Mouse (Mus musculus): Measurements from ENCODE around the gene Cfl2. TPM values are rescaled to one million over a fixed set of nuclear protein-coding genes. Genes with fewer than 3 reads are reported as not detected.
"Not testable (repeated sequence)": the region's sequence is repeated elsewhere in the genome, so short reads cannot be mapped to it uniquely, and the experiment has no call there.

Cfl2 gene
- polyA plus RNA-seq, 1 experiment from 2014 or later = 227 TPM

DNA sequence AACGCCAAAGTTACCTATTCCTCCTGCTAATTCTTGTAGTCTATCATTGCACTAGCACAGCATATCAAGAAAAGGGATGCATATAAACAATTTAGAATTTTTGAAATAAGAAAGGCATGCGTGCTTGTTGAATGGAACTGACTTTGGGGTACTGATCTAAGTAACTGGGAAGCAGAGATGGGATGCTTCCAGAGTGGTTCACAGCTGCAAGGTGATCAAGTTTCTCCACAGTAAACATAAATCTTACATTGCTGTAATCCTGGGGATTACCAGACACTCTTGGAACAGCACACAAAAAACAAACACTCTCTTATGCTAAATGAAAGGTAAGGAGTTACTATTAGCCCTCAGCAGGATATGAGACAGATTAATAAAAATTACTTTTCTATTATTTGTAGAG is 12.1 kb downstream of the Cfl2 start:
- Histone ChIP-seq H3K4me2 (replicated peaks) (no peak overlapping the region), H3K4me1 (no peaks in the 10 kb centered on the region), H3K27me3 (no peaks in the 10 kb centered on the region), H3K9ac (no peak overlapping the region), H3K36me3 (peaks cover 6% of the 10 kb centered on the region; the same call in 1 of the 2 replicates), H3K9me3 (replicated peaks) (no peaks in the 10 kb centered on the region), H3K4me3 (no peak overlapping the region), H3K27ac (no peak overlapping the region)
- 91% methylated on average over 2 of the region's 2 CpGs for WGBS
- ATAC-seq (ENCODE audit: low FRiP score) = no peak

GRCm38 (mm10) chr12:54844415-54844814 is 18.3 kb downstream of the Cfl2 start:
- no peak overlapping the region for H3K4me3 ChIP-seq
- H3K9me3 ChIP-seq (replicated peaks) = no peaks in the 10 kb centered on the region
- no peaks in the 10 kb centered on the region for H3K4me1 ChIP-seq
- H3K36me3 ChIP-seq = no peaks in the 10 kb centered on the region
- no peaks in the 10 kb centered on the region for H3K27me3 ChIP-seq
- no peak for ATAC-seq (ENCODE audit: low FRiP score)
- no peak overlapping the region for H3K9ac ChIP-seq
- H3K4me2 ChIP-seq (replicated peaks) = no peak overlapping the region
- no peak overlapping the region for H3K27ac ChIP-seq

DNA sequence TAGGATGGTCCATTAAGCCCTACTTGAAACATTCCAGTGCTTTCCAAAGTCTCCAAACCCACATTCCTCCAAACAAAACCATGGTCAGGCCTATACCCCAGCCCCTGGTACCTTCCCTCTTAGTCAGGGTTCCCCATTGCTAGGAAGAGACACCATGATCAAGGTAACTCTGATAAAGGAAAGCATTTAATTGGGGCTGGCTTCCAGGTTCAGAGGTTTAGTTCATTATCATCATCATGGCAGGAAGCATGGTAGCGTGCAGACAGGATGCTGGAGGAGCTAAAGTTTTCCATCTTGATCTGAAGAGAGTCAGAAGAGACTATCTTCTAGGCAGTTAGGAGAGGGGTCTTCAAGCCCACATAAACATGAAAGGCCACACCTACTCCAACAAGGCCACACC is 21.1 kb downstream of the Cfl2 start:
- no peak overlapping the region for H3K27ac ChIP-seq
- no peak overlapping the region for H3K9ac ChIP-seq
- H3K36me3 ChIP-seq = no peaks in the 10 kb centered on the region
- no peak for ATAC-seq (ENCODE audit: low FRiP score)
- H3K4me2 ChIP-seq (replicated peaks) = no peak overlapping the region
- 91% methylated on average over 1 of the region's 1 CpGs for WGBS
- no peak overlapping the region for H3K4me3 ChIP-seq
- no peaks in the 10 kb centered on the region for H3K9me3 ChIP-seq (replicated peaks)
- H3K27me3 ChIP-seq = no peaks in the 10 kb centered on the region
- no peaks in the 10 kb centered on the region for H3K4me1 ChIP-seq

DNA sequence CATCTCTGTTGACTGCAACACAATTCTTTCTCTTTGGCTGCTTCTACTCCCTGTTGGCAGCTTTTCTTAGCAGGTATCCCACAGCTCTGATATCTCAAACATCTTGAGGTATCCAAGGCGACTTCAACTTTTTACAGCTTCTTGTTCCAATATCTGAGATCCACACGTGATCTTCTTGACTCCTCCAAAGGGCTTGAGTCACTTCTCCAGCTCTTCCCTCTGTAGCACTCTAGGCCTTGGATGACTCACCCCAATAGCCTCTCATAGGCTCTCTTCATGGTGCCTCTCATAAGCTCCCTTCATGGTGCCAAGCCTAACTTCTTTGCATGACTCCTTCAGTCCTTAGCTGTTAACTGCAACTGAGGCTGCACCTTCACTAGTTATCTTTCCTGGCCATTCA is 22.9 kb downstream of the Cfl2 start:
- H3K4me3 ChIP-seq = no peak overlapping the region
- H3K9ac ChIP-seq = no peak overlapping the region
- ATAC-seq (ENCODE audit: low FRiP score) = no peak
- no peak overlapping the region for H3K4me2 ChIP-seq (replicated peaks)
- no peaks in the 10 kb centered on the region for H3K36me3 ChIP-seq
- H3K27ac ChIP-seq = no peak overlapping the region
- peaks cover 3% of the 10 kb centered on the region for H3K4me1 ChIP-seq
- 88% methylated on average over 2 of the region's 2 CpGs for WGBS
- H3K9me3 ChIP-seq (replicated peaks) = no peaks in the 10 kb centered on the region
- H3K27me3 ChIP-seq = no peaks in the 10 kb centered on the region

DNA sequence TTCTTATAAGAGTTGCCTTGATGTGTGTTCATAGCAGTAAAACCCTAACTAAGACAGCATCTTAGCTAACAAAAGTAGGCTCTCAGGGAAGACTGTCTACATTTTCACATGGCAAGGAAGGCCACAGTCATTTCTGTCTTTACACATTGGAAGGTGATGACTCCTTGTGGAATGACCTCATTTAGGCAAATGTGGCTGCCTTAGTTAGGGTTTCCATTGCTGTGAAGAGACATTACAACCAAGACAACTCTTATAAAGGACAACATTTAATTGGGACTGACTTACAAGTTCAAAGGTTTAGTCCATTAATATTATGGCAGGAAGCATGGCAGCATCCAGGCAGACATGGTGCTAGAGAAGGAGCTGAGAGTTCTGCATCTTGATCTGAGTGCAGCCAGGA is 23.7 kb downstream of the Cfl2 start:
- ATAC-seq (ENCODE audit: low FRiP score) = no peak
- peaks cover 5% of the 10 kb centered on the region for H3K4me1 ChIP-seq
- no peaks in the 10 kb centered on the region for H3K27me3 ChIP-seq
- no peaks in the 10 kb centered on the region for H3K36me3 ChIP-seq
- H3K9me3 ChIP-seq (replicated peaks) = no peaks in the 10 kb centered on the region
- no peak overlapping the region for H3K4me2 ChIP-seq (replicated peaks)
- no peak overlapping the region for H3K27ac ChIP-seq
- no peak overlapping the region for H3K4me3 ChIP-seq
- no peak overlapping the region for H3K9ac ChIP-seq

GRCm38 (mm10) chr12:54835608-54836570 is 26.8 kb downstream of the Cfl2 start:
- peaks cover 5% of the 10 kb centered on the region for H3K4me1 ChIP-seq
- H3K4me2 ChIP-seq (replicated peaks) = no peak overlapping the region
- H3K27me3 ChIP-seq = no peaks in the 10 kb centered on the region
- no peaks in the 10 kb centered on the region for H3K36me3 ChIP-seq
- H3K4me3 ChIP-seq = no peak overlapping the region
- no peaks in the 10 kb centered on the region for H3K9me3 ChIP-seq (replicated peaks)
- WGBS = 83% methylated on average over 17 of the region's 18 CpGs
- H3K9ac ChIP-seq = no peak overlapping the region
- no peak for ATAC-seq (ENCODE audit: low FRiP score)
- no peak overlapping the region for H3K27ac ChIP-seq

GRCm38 (mm10) chr12:54834925-54835447 is 27.7 kb downstream of the Cfl2 start:
- peak overlapping the region; percentile 29 for H3K4me3 ChIP-seq
- H3K27me3 ChIP-seq = no peaks in the 10 kb centered on the region
- H3K27ac ChIP-seq = 0 out of 2 replicates have a peak overlapping the region, but pooled peaks have one; percentile 31
- peaks cover 5% of the 10 kb centered on the region for H3K4me1 ChIP-seq
- peak overlapping the region; percentile 45 for H3K4me2 ChIP-seq (replicated peaks)
- H3K9me3 ChIP-seq (replicated peaks) = no peaks in the 10 kb centered on the region
- ATAC-seq (ENCODE audit: low FRiP score) = peak; percentile 74
- H3K36me3 ChIP-seq = no peaks in the 10 kb centered on the region
- peak overlapping the region; percentile 35; the same call in 1 of the 2 replicates for H3K9ac ChIP-seq
- 23% methylated on average over 11 of the region's 11 CpGs for WGBS

DNA sequence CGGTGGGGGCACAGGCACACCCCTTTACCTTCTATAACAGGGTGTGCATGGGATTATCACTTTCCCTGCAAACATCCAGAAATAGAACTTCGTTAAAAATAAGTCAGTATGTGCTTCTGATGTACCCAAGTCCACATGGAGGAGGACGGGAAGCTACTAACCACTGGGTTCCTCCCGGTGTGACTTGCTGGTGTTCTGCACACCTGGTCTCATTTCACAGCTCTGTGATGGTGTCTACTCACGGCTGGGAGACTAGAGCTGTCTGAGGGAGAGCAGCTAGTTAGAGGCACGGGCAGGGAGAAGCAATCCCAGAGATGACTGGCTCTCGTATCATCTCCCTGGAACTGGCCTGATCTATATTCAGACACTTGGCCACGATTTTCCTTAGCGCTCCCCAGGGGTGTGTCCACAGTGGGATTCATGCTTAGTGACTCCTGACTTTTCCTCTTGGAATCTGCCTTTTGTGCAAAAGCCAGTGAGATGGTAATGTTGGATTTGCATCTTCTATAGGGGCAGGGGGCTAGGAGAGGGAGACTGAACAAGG is 28.7 kb downstream of the Cfl2 start:
- Histone ChIP-seq H3K4me3 (no peak overlapping the region), H3K9me3 (replicated peaks) (no peaks in the 10 kb centered on the region), H3K4me2 (replicated peaks) (no peak overlapping the region), H3K9ac (no peak overlapping the region), H3K27me3 (no peaks in the 10 kb centered on the region), H3K36me3 (no peaks in the 10 kb centered on the region), H3K4me1 (peaks cover 5% of the 10 kb centered on the region), H3K27ac (no peak overlapping the region)
- ATAC-seq (ENCODE audit: low FRiP score) = no peak
- WGBS = 72% methylated on average over 9 of the region's 9 CpGs

DNA sequence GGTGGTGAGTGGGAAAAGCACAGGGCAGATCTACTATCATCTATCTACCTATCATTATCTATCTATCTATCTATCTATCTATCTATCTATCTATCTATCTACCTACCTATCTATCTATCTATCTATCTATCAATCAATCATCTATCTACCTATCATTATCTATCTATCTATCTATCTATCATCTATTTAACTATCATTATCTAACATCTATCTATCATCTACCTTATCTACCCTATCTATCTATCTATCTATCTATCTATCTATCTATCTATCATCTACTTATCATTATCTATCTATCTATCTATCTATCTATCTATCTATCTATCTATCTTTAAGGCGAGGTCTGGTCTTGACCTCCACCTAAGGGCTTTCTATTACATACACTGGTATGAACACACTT is 30.8 kb downstream of the Cfl2 start:
- not testable (repeated sequence) for H3K9me3 ChIP-seq (replicated peaks); H3K9ac ChIP-seq; H3K36me3 ChIP-seq; H3K4me2 ChIP-seq (replicated peaks); H3K4me1 ChIP-seq; ATAC-seq (ENCODE audit: low FRiP score); H3K4me3 ChIP-seq; H3K27me3 ChIP-seq; H3K27ac ChIP-seq
- 86% methylated on average over 1 of the region's 1 CpGs for WGBS

GRCm38 (mm10) chr12:54830574-54830973 is 32.1 kb downstream of the Cfl2 start:
- 21% methylated on average over 6 of the region's 6 CpGs for WGBS
- ATAC-seq (ENCODE audit: low FRiP score) = no peak

DNA sequence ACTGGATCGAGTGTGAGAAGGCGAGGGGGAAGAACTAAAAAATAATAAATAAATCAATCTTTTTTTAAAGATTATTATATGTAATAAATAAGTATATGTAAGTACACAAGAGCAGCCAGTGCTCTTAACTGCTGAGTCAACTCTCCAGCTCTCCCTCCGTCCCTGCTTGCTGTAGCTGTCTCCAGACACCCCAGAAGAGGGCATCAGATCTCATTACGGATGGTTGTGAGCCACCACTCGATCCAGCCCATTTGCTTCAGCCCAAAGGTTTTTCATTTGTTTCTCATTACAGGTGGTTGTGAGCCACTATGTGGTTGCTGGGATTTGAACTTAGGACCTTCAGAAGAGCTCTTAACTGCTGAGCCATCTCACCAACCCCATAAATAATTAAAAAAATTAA is 32.8 kb downstream of the Cfl2 start:
- Histone ChIP-seq H3K27me3 (no peaks in the 10 kb centered on the region), H3K36me3 (no peaks in the 10 kb centered on the region), H3K4me2 (replicated peaks) (no peak overlapping the region), H3K27ac (no peak overlapping the region), H3K9me3 (replicated peaks) (no peaks in the 10 kb centered on the region), H3K9ac (no peak overlapping the region), H3K4me3 (no peak overlapping the region), H3K4me1 (peaks cover 2% of the 10 kb centered on the region)
- WGBS = 55% methylated on average over 5 of the region's 5 CpGs
- ATAC-seq (ENCODE audit: low FRiP score) = no peak

More at GRCm38 (mm10) chr12:54830574-54830973, 32.1 kb downstream of the Cfl2 start:
- Histone ChIP-seq H3K9me3 (replicated peaks) (no peaks in the 10 kb centered on the region), H3K4me1 (peaks cover 5% of the 10 kb centered on the region), H3K27me3 (no peaks in the 10 kb centered on the region), H3K4me2 (replicated peaks) (no peak overlapping the region), H3K9ac (no peak overlapping the region), H3K4me3 (no peak overlapping the region), H3K36me3 (no peaks in the 10 kb centered on the region), H3K27ac (no peak overlapping the region)

DNA sequence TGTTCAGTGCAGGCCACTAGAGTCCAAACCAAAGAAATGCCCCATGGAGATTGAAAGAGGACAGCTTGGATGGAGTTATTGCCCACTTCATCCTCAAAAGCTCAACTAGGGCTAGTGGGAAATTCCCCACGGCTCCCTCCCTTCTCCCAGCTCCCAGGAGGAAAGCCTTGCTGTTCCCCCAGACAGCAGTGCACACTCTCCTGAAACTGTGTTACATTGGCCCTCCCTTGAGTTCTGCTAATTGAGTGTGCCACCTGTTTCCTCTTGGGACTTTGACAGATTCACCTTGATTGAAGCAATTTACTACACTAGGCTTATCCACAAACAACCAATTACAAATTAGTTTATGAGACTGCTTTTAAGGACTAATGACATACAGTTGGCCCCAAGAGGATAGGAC is 34.6 kb downstream of the Cfl2 start:
- WGBS = 79% methylated on average over 1 of the region's 1 CpGs
- H3K9me3 ChIP-seq (replicated peaks) = no peaks in the 10 kb centered on the region
- H3K27ac ChIP-seq = no peak overlapping the region
- H3K4me3 ChIP-seq = no peak overlapping the region
- no peak overlapping the region for H3K4me2 ChIP-seq (replicated peaks)
- H3K4me1 ChIP-seq = peaks cover 3% of the 10 kb centered on the region; the same call in 1 of the 2 replicates
- no peaks in the 10 kb centered on the region for H3K36me3 ChIP-seq
- no peak overlapping the region for H3K9ac ChIP-seq
- H3K27me3 ChIP-seq = no peaks in the 10 kb centered on the region
- ATAC-seq (ENCODE audit: low FRiP score) = no peak
